Mouse (Mus musculus): Measurements from ENCODE around the gene Ano2. TPM values are rescaled to one million over a fixed set of nuclear protein-coding genes. Genes with fewer than 3 reads are reported as not detected.

Gene Ano2
- polyA plus RNA-seq, 1 experiment from 2014 or later = 0.03 TPM

GRCm38 (mm10) chr6:125914446-125914845 lies 224.2 kb downstream of the Ano2 start:
- Histone ChIP-seq H3K27me3 (no peaks in the 10 kb centered on the region), H3K36me3 (replicated peaks) (no peaks in the 10 kb centered on the region), H3K4me2 (no peak overlapping the region), H3K4me1 (replicated peaks) (no peaks in the 10 kb centered on the region), H3K9me3 (replicated peaks) (no peaks in the 10 kb centered on the region), H3K4me3 (replicated peaks) (no peak overlapping the region), H3K27ac (replicated peaks) (no peak overlapping the region), H3K9ac (no peak overlapping the region)
- ATAC-seq (ENCODE audit: insufficient read depth) = no peak
- WGBS (ENCODE audit: insufficient replicate concordance) = 57% methylated on average over 9 of the region's 9 CpGs

GRCm38 (mm10) chr6:125922746-125923145 lies 232.5 kb downstream of the Ano2 start:
- no peak overlapping the region for H3K9ac ChIP-seq
- H3K27ac ChIP-seq (replicated peaks) = no peak overlapping the region
- no peak overlapping the region for H3K4me3 ChIP-seq (replicated peaks)
- H3K4me1 ChIP-seq (replicated peaks) = no peaks in the 10 kb centered on the region
- no peaks in the 10 kb centered on the region for H3K27me3 ChIP-seq
- no peak overlapping the region for H3K4me2 ChIP-seq
- no peak for ATAC-seq (ENCODE audit: insufficient read depth)
- H3K9me3 ChIP-seq (replicated peaks) = no peaks in the 10 kb centered on the region
- 59% methylated on average over 3 of the region's 3 CpGs for WGBS (ENCODE audit: insufficient replicate concordance)
- no peaks in the 10 kb centered on the region for H3K36me3 ChIP-seq (replicated peaks)

GRCm38 (mm10) chr6:125924979-125925378 lies 234.8 kb downstream of the Ano2 start:
- H3K9ac ChIP-seq = no peak overlapping the region
- no peaks in the 10 kb centered on the region for H3K27me3 ChIP-seq
- H3K36me3 ChIP-seq (replicated peaks) = no peaks in the 10 kb centered on the region
- no peaks in the 10 kb centered on the region for H3K4me1 ChIP-seq (replicated peaks)
- H3K4me2 ChIP-seq = no peak overlapping the region
- no peak overlapping the region for H3K27ac ChIP-seq (replicated peaks)
- 30% methylated on average over 2 of the region's 2 CpGs for WGBS (ENCODE audit: insufficient replicate concordance)
- H3K4me3 ChIP-seq (replicated peaks) = no peak overlapping the region
- ATAC-seq (ENCODE audit: insufficient read depth) = no peak
- H3K9me3 ChIP-seq (replicated peaks) = no peaks in the 10 kb centered on the region

GRCm38 (mm10) chr6:125925861-125926260 lies 235.6 kb downstream of the Ano2 start:
- no peak overlapping the region for H3K9ac ChIP-seq
- H3K9me3 ChIP-seq (replicated peaks) = no peaks in the 10 kb centered on the region
- H3K36me3 ChIP-seq (replicated peaks) = no peaks in the 10 kb centered on the region
- H3K27me3 ChIP-seq = no peaks in the 10 kb centered on the region
- no peak overlapping the region for H3K27ac ChIP-seq (replicated peaks)
- no peaks in the 10 kb centered on the region for H3K4me1 ChIP-seq (replicated peaks)
- 80% methylated on average over 3 of the region's 3 CpGs for WGBS (ENCODE audit: insufficient replicate concordance)
- no peak overlapping the region for H3K4me2 ChIP-seq
- no peak overlapping the region for H3K4me3 ChIP-seq (replicated peaks)
- no peak for ATAC-seq (ENCODE audit: insufficient read depth)

- H3K4me1 ChIP-seq (replicated peaks) = no peaks in the 10 kb centered on the region
- no peaks in the 10 kb centered on the region for H3K36me3 ChIP-seq (replicated peaks)
- no peak for ATAC-seq (ENCODE audit: insufficient read depth)
- no peaks in the 10 kb centered on the region for H3K27me3 ChIP-seq
- no peak overlapping the region for H3K27ac ChIP-seq (replicated peaks)
- no peaks in the 10 kb centered on the region for H3K9me3 ChIP-seq (replicated peaks)
- no peak overlapping the region for H3K4me3 ChIP-seq (replicated peaks)
- no peak overlapping the region for H3K4me2 ChIP-seq
- no peak overlapping the region for H3K9ac ChIP-seq
- 53% methylated on average over 7 of the region's 7 CpGs for WGBS (ENCODE audit: insufficient replicate concordance)
Measured at GRCm38 (mm10) chr6:125931926-125932325, 241.7 kb downstream of the Ano2 start.

- Histone ChIP-seq H3K9me3 (replicated peaks) (no peaks in the 10 kb centered on the region), H3K4me3 (replicated peaks) (no peak overlapping the region), H3K4me1 (replicated peaks) (no peaks in the 10 kb centered on the region), H3K27me3 (no peaks in the 10 kb centered on the region), H3K27ac (replicated peaks) (no peak overlapping the region), H3K9ac (no peak overlapping the region), H3K4me2 (no peak overlapping the region), H3K36me3 (replicated peaks) (no peaks in the 10 kb centered on the region)
- WGBS (ENCODE audit: insufficient replicate concordance) = 13% methylated on average over 3 of the region's 3 CpGs
- no peak for ATAC-seq (ENCODE audit: insufficient read depth)
Measured at GRCm38 (mm10) chr6:125954965-125955364, 264.7 kb downstream of the Ano2 start.

GRCm38 (mm10) chr6:125973551-125973950 lies 283.3 kb downstream of the Ano2 start:
- Histone ChIP-seq H3K4me1 (replicated peaks) (no peaks in the 10 kb centered on the region), H3K27me3 (no peaks in the 10 kb centered on the region), H3K36me3 (replicated peaks) (no peaks in the 10 kb centered on the region), H3K9me3 (replicated peaks) (no peaks in the 10 kb centered on the region), H3K4me3 (replicated peaks) (no peak overlapping the region), H3K9ac (no peak overlapping the region), H3K4me2 (no peak overlapping the region), H3K27ac (replicated peaks) (no peak overlapping the region)
- ATAC-seq (ENCODE audit: insufficient read depth) = no peak

GRCm38 (mm10) chr6:125975788-125976465 lies 285.7 kb downstream of the Ano2 start:
- no peak for ATAC-seq (ENCODE audit: insufficient read depth)
- no peak overlapping the region for H3K9ac ChIP-seq
- H3K4me1 ChIP-seq (replicated peaks) = no peaks in the 10 kb centered on the region
- H3K27ac ChIP-seq (replicated peaks) = no peak overlapping the region
- H3K4me2 ChIP-seq = no peak overlapping the region
- 25% methylated on average over 15 of the region's 15 CpGs for WGBS (ENCODE audit: insufficient replicate concordance)
- H3K27me3 ChIP-seq = no peaks in the 10 kb centered on the region
- H3K36me3 ChIP-seq (replicated peaks) = no peaks in the 10 kb centered on the region
- no peak overlapping the region for H3K4me3 ChIP-seq (replicated peaks)
- no peaks in the 10 kb centered on the region for H3K9me3 ChIP-seq (replicated peaks)

- Histone ChIP-seq H3K4me2 (no peak overlapping the region), H3K4me1 (replicated peaks) (no peaks in the 10 kb centered on the region), H3K27ac (replicated peaks) (no peak overlapping the region), H3K36me3 (replicated peaks) (no peaks in the 10 kb centered on the region), H3K4me3 (replicated peaks) (no peak overlapping the region), H3K9ac (no peak overlapping the region), H3K9me3 (replicated peaks) (no peaks in the 10 kb centered on the region), H3K27me3 (no peaks in the 10 kb centered on the region)
- no peak for ATAC-seq (ENCODE audit: insufficient read depth)
- 71% methylated on average over 5 of the region's 5 CpGs for WGBS (ENCODE audit: insufficient replicate concordance)
Measured at GRCm38 (mm10) chr6:125979601-125980000, 289.4 kb downstream of the Ano2 start.

GRCm38 (mm10) chr6:125984050-125984449 lies 293.8 kb downstream of the Ano2 start:
- Histone ChIP-seq H3K36me3 (replicated peaks) (no peaks in the 10 kb centered on the region), H3K9me3 (replicated peaks) (no peaks in the 10 kb centered on the region), H3K27me3 (no peaks in the 10 kb centered on the region), H3K27ac (replicated peaks) (no peak overlapping the region), H3K4me1 (replicated peaks) (no peaks in the 10 kb centered on the region), H3K4me2 (no peak overlapping the region), H3K9ac (no peak overlapping the region), H3K4me3 (replicated peaks) (no peak overlapping the region)
- 59% methylated on average over 4 of the region's 4 CpGs for WGBS (ENCODE audit: insufficient replicate concordance)
- ATAC-seq (ENCODE audit: insufficient read depth) = no peak

- H3K4me1 ChIP-seq (replicated peaks) = no peaks in the 10 kb centered on the region
- WGBS (ENCODE audit: insufficient replicate concordance) = 15% methylated on average over 6 of the region's 6 CpGs
Measured at GRCm38 (mm10) chr6:125992731-125993130, 302.5 kb downstream of the Ano2 start.

GRCm38 (mm10) chr6:126001797-126002196 lies 311.6 kb downstream of the Ano2 start:
- Histone ChIP-seq H3K9ac (no peak overlapping the region), H3K36me3 (replicated peaks) (no peaks in the 10 kb centered on the region), H3K27ac (replicated peaks) (no peak overlapping the region), H3K9me3 (replicated peaks) (no peaks in the 10 kb centered on the region), H3K4me2 (no peak overlapping the region), H3K4me3 (replicated peaks) (no peak overlapping the region), H3K27me3 (no peaks in the 10 kb centered on the region), H3K4me1 (replicated peaks) (no peaks in the 10 kb centered on the region)
- no peak for ATAC-seq (ENCODE audit: insufficient read depth)
- 27% methylated on average over 2 of the region's 2 CpGs for WGBS (ENCODE audit: insufficient replicate concordance)

More at GRCm38 (mm10) chr6:125992731-125993130, 302.5 kb downstream of the Ano2 start:
- Histone ChIP-seq H3K27ac (replicated peaks) (no peak overlapping the region), H3K36me3 (replicated peaks) (no peaks in the 10 kb centered on the region), H3K27me3 (no peaks in the 10 kb centered on the region), H3K4me3 (replicated peaks) (no peak overlapping the region), H3K9me3 (replicated peaks) (no peaks in the 10 kb centered on the region), H3K4me2 (no peak overlapping the region), H3K9ac (no peak overlapping the region)
- ATAC-seq (ENCODE audit: insufficient read depth) = no peak
